Mouse (Mus musculus) brain, adult 2 months (tissue): Measurements from ENCODE around the gene Smarcd1.

Experiments used
- DNase-seq: peaks from one replicate; pipeline ENCODE4 v3.0.0; 2011; ENCODE audit warnings: low read depth, low spot score

Smarcd1 gene

DNA sequence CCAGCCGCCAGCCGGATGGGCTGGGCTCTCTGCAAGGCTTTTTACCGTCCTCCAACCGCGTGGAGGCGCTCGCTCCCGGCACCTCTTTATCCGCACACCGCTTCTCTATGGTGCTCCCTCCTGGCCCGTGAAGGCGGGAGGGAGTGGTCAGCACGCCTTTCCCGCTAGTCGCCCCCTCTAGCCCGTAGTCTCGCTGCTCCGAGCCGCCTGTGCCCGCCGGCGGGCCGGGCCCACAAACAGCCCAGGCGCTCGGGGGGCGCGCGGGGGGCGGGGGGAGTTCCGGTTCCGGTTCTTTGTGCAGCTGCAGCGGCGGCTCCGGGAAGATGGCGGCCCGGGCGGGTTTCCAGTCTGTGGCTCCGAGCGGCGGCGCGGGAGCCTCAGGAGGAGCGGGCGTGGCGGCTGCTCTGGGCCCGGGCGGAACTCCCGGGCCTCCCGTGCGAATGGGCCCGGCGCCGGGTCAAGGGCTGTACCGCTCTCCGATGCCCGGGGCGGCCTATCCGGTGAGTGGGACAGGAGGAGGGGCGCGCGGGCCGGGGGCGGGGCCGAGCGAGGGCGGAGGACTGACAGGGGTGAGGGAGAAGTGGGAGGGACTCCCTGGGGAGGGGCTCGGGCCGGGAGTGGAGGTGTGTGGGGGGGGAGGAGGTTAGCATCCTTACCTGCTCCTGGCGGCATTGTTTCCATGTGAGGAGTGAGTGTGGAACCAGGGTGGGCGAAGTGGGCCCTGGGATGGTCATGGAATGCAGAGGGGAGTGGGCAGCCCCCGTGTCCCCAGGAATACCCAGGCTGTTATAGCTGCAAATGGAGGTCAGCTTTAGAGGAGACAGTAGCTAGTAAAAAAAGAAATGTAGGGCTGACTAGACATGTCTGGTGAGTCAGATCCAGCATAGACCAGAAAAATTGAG, at the start of gene Smarcd1:
TSS of gene Smarcd1 (plus strand) at position 131 of the 902 bp plus-strand sequence.
- DNase-seq, result peak; percentile 98

- peak; percentile 65 for DNase-seq
These were observed 48.6 kb upstream of the Smarcd1 start for GRCm38 (mm10) chr15:99653291-99653690.

DNA sequence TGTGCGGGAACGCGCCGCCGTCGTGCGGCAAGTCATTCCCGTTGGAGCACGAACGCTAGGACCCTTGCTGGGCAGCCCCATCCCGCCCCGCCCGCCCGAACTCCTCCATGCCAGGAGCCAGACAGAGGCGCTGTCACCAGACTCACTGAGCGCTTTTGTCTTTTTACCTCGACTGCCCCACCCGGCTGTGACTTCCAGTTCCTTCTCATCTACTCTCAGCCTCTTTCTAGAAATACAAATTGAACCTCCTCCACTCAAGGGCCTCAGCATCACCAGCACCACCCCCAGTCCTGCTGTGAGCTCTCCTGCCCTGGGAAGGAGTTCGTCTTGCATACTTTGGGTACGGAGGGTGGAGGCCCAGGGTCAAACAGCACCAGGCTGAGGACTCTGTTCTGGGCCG, 48.1 kb upstream of the Smarcd1 start:
- peak; percentile 52 for DNase-seq

DNA sequence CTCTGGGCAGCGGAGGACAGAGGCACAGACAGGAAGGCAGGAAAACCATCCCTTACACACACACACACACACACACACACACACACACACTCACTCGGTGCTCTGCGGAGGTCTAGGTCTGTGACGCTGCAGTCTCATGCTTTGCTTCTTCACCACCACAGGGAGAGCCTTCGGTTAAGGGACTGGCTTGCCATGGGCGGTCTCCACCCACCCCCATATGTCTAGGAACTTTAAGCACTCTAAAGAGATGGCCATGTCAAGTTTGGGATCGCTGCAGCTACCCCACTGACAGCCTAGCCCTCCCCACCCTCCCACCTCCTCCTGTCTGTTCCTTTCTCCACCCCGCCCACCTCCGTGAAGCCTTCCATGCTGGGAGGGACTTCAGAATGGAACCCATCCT, 46.0 kb upstream of the Smarcd1 start:
- DNase-seq, result peak; percentile 69

- DNase-seq, result no peak
These were observed 43.5 kb upstream of the Smarcd1 start for GRCm38 (mm10) chr15:99658437-99658836.

DNA sequence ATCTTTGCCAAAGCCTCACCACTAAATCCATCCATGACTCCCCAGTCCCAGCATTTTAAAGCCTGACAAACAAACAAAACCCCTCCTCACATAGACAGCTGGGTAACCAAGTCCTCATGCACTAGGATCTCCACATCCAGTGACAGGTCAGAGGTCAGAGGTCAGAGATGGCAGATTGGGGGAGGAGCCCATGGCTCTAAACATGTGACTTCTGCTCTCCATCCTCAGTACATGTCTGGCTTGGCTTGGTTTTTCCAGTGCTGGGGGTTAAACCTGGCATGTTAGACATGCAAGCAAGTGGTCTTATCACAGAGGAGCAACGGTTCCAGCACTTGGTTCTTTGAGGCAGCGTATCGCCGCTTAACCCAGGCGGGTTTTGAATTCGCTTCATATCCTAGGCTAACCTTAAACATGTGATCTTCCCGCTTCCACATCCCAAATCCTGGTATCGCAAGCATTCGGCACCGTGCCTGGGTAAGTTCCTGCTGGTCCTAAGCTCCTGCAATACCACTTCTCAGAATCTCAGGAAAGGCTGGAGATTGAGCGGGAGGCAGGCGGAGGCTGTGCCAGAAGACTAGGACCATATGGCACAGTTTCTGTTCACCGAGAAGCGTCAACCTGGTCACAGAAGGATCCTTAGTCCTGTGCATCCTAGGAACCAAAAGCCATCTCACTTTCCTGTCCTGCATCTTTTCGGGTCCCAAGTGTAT, 40.7 kb upstream of the Smarcd1 start:
- DNase-seq, result peak; percentile 91

DNA sequence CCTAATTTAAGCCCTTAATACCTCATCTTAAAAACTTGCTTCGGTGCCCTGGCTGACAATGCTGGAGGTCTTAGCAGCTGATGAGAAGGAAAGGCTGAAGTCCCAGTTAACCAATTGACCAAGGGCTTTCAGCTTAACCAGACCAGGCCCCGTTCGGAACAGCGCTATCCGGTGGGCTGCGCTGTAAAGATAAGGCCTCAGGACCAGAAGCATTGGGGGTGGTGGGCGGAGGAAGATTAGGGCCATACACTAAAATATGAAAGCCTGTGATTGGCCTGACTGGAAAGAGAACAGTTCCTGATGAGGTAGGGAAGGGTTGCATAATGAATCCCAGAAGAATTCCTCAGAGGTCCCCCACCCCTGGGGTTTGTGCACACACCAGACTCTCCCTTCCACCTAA, 39.6 kb upstream of the Smarcd1 start:
- DNase-seq, result no peak

GRCm38 (mm10) chr15:99663964-99664599, 37.8 kb upstream of the Smarcd1 start:
- DNase-seq, result peak; percentile 71

DNA sequence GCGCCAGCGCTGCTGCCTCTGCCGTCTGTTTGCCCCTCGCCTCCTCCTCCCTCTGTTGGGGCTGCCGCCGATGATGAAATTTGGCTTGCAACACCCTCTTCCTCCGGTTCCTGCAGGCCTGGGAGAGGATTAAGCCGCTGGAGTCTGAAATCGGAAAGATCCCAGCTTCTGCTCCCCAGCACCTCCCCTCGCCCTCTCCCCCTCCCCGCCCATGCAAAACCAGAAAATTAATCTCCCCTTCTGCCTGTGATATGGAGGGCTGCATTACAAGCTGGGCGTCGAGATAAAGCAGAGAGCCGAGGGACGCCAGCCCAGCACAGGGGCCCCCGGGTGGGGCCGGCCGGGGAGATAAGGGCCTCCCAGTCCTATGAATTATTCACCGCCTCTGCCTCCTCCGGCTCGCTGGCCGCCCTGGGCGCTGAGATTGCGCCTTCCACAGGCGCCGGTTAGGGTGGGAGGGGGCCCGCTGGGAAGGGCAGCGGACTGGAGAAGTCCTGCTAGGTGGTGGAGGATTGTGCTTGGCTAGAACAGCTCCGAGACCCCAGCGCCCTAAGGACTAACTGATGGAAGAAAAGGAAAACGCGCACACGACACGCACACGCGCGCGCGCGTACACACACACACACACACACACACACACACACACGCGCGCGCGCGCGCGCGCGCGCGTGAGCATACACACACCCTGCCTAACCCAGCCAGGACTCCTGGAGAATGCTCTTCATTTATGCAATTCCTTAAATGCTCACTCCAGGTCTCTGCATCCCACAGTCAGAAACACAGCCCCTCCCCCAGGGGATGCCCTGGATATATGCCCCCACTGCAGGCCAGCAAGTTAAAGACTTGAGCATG, 37.1 kb upstream of the Smarcd1 start:
- DNase-seq, result peak; percentile 94

- no peak for DNase-seq
These were observed 34.4 kb upstream of the Smarcd1 start for GRCm38 (mm10) chr15:99667544-99667943.

- peak; percentile 91 for DNase-seq
These were observed 33.0 kb upstream of the Smarcd1 start for GRCm38 (mm10) chr15:99668881-99669280.

- no peak for DNase-seq
These were observed 32.5 kb upstream of the Smarcd1 start for GRCm38 (mm10) chr15:99669392-99669791.

GRCm38 (mm10) chr15:99670154-99670821, 31.6 kb upstream of the Smarcd1 start, which contains the start of gene Asic1:
Gene Asic1 (plus strand): TSS chr15:99670368.
- peak; percentile 88 for DNase-seq

GRCm38 (mm10) chr15:99670964-99671670, 30.8 kb upstream of the Smarcd1 start:
- DNase-seq, result peak; percentile 62

DNA sequence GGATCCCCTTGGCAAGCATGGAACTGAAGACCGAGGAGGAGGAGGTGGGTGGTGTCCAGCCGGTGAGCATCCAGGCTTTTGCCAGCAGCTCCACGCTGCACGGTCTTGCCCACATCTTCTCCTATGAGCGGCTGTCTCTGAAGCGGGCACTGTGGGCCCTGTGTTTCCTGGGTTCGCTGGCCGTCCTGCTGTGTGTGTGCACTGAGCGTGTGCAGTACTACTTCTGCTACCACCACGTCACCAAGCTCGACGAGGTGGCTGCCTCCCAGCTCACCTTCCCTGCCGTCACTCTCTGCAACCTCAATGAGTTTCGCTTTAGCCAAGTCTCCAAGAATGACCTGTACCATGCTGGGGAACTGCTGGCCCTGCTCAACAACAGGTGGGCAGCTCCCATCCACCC, 30.1 kb upstream of the Smarcd1 start:
- peak; percentile 65 for DNase-seq

DNA sequence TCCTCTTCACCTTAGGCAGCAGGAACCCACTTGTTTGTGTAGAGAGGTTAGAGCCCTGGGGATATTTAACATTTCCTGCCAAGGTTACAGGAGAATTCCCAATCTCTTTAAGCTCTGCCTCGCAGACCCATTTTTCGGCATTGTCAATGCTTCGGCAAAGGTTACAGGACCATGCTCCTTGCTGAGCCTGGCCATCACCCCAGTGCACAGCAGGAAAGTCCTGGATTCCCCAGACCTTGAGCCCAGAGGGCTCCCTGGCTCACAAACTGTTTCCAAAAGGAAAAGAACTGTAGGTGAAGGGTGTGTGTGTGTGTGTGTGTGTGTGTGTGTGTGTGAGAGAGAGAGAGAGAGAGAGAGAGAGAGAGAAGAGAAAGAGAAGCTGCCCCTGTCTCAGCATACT, 27.1 kb upstream of the Smarcd1 start:
- no peak for DNase-seq

GRCm38 (mm10) chr15:99677089-99677488, 24.8 kb upstream of the Smarcd1 start:
- peak; percentile 65 for DNase-seq

GRCm38 (mm10) chr15:99678063-99678800, 23.7 kb upstream of the Smarcd1 start:
- DNase-seq, result peak; percentile 54

DNA sequence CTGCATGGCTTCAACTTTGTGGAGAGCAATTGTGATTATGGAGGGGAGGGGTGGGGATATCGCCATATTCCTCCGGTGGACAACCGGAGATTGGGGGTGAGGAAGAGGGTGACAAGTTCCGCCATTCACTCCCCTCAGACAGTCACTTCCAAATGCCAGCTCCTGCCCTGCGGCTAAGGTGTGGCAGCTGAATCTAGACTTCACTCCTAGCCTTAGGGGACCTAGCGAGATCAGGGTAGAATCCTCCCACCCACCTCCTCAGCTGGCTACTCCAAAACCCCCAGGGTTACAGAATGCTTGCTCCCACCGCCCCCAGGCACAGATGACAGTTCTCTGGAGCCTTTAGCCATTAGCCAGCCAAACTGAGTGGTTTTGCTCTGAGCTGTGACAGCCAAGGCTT, 22.9 kb upstream of the Smarcd1 start:
- DNase-seq, result no peak
